Mouse (Mus musculus): ENCODE data around the gene Nckap5. TPM values are rescaled to one million over a fixed set of nuclear protein-coding genes. Genes with fewer than 3 reads are reported as not detected.

Nckap5 gene
- total RNA-seq, 1 experiment, result 0.18 TPM

GRCm38 (mm10) chr1:126597376-126597775, 233.2 kb downstream of the Nckap5 start:
- DNase-seq (ENCODE audit: low read depth, low spot score), result no peak
- Histone ChIP-seq H3K27ac (ENCODE audit: insufficient read depth, low read depth, low read length, poor library complexity, severe bottlenecking) (no peak overlapping the region), H3K4me1 (ENCODE audit: control insufficient read depth in 2 of 2, insufficient read depth in 2 of 2, low read length in 2 of 2, poor library complexity in 1 of 2) (no peaks in the 10 kb centered on the region), H3K4me3 (ENCODE audit: insufficient read depth in 1 of 2, low read depth in 1 of 2, low read length in 2 of 2, poor library complexity in 1 of 2, severe bottlenecking in 1 of 2) (no peak overlapping the region), H3K9ac (ENCODE audit: insufficient read depth, low read depth, low read length, poor library complexity, severe bottlenecking) (no peak overlapping the region), H3K9me3 (ENCODE audit: control insufficient read depth, insufficient read depth, low read depth, low read length) (no peaks in the 10 kb centered on the region), H3K36me3 (ENCODE audit: control insufficient read depth, insufficient read depth, low read length, poor library complexity, severe bottlenecking) (no peaks in the 10 kb centered on the region)
- TF ChIP-seq CHD2 (IDR thresholded peaks at IDR 0.05; ENCODE audit: low read depth, low read length) (no peak), HCFC1 (IDR thresholded peaks at IDR 0.05; ENCODE audit: borderline replicate concordance, insufficient read depth, low read length) (no peak), ZC3H11A (IDR thresholded peaks at IDR 0.05; ENCODE audit: borderline replicate concordance, low read depth, low read length) (no peak), MAFK (IDR thresholded peaks at IDR 0.05; ENCODE audit: insufficient read depth, low read depth, low read length) (no peak), ZNF384 (IDR thresholded peaks at IDR 0.05; ENCODE audit: low read depth, low read length) (no peak)
- in situ Hi-C loops (cut with MboI; ENCODE audit: low sequenced_read_pairs in 2 of 2, unreplicated experiment in 2 of 2), result no loop called here

GRCm38 (mm10) chr1:126594796-126595195, 235.8 kb downstream of the Nckap5 start:
- H3K27ac ChIP-seq (ENCODE audit: insufficient read depth, low read depth, low read length, poor library complexity, severe bottlenecking), result no peak overlapping the region
- no peaks in the 10 kb centered on the region for H3K9me3 ChIP-seq (ENCODE audit: control insufficient read depth, insufficient read depth, low read depth, low read length)
- TF ChIP-seq CHD2 (IDR thresholded peaks at IDR 0.05; ENCODE audit: low read depth, low read length) (no peak), ZC3H11A (IDR thresholded peaks at IDR 0.05; ENCODE audit: borderline replicate concordance, low read depth, low read length) (no peak), HCFC1 (IDR thresholded peaks at IDR 0.05; ENCODE audit: borderline replicate concordance, insufficient read depth, low read length) (no peak), MAFK (IDR thresholded peaks at IDR 0.05; ENCODE audit: insufficient read depth, low read depth, low read length) (no peak), ZNF384 (IDR thresholded peaks at IDR 0.05; ENCODE audit: low read depth, low read length) (no peak)
- H3K9ac ChIP-seq (ENCODE audit: insufficient read depth, low read depth, low read length, poor library complexity, severe bottlenecking), result no peak overlapping the region
- H3K36me3 ChIP-seq (ENCODE audit: control insufficient read depth, insufficient read depth, low read length, poor library complexity, severe bottlenecking), result no peaks in the 10 kb centered on the region
- no peak for DNase-seq (ENCODE audit: low read depth, low spot score)
- H3K4me3 ChIP-seq (ENCODE audit: insufficient read depth in 1 of 2, low read depth in 1 of 2, low read length in 2 of 2, poor library complexity in 1 of 2, severe bottlenecking in 1 of 2), result no peak overlapping the region
- no peaks in the 10 kb centered on the region for H3K4me1 ChIP-seq (ENCODE audit: control insufficient read depth in 2 of 2, insufficient read depth in 2 of 2, low read length in 2 of 2, poor library complexity in 1 of 2)
- in situ Hi-C loops (cut with MboI; ENCODE audit: low sequenced_read_pairs in 2 of 2, unreplicated experiment in 2 of 2), result no loop called here

GRCm38 (mm10) chr1:126593044-126593805, 237.4 kb downstream of the Nckap5 start:
- in situ Hi-C loops (cut with MboI; ENCODE audit: low sequenced_read_pairs in 2 of 2, unreplicated experiment in 2 of 2), result no loop called here
- no peaks in the 10 kb centered on the region for H3K36me3 ChIP-seq (ENCODE audit: control insufficient read depth, insufficient read depth, low read length, poor library complexity, severe bottlenecking)
- no peak for DNase-seq (ENCODE audit: low read depth, low spot score)
- no peak overlapping the region for H3K27ac ChIP-seq (ENCODE audit: insufficient read depth, low read depth, low read length, poor library complexity, severe bottlenecking)
- no peak overlapping the region for H3K9ac ChIP-seq (ENCODE audit: insufficient read depth, low read depth, low read length, poor library complexity, severe bottlenecking)
- H3K9me3 ChIP-seq (ENCODE audit: control insufficient read depth, insufficient read depth, low read depth, low read length), result no peaks in the 10 kb centered on the region
- TF ChIP-seq HCFC1 (IDR thresholded peaks at IDR 0.05; ENCODE audit: borderline replicate concordance, insufficient read depth, low read length), result no peak
- TF ChIP-seq ZNF384 (IDR thresholded peaks at IDR 0.05; ENCODE audit: low read depth, low read length), result no peak
- TF ChIP-seq CHD2 (IDR thresholded peaks at IDR 0.05; ENCODE audit: low read depth, low read length), result no peak
- TF ChIP-seq ZC3H11A (IDR thresholded peaks at IDR 0.05; ENCODE audit: borderline replicate concordance, low read depth, low read length), result no peak
- TF ChIP-seq MAFK (IDR thresholded peaks at IDR 0.05; ENCODE audit: insufficient read depth, low read depth, low read length), result no peak
- no peak overlapping the region for H3K4me3 ChIP-seq (ENCODE audit: insufficient read depth in 1 of 2, low read depth in 1 of 2, low read length in 2 of 2, poor library complexity in 1 of 2, severe bottlenecking in 1 of 2)
- no peaks in the 10 kb centered on the region for H3K4me1 ChIP-seq (ENCODE audit: control insufficient read depth in 2 of 2, insufficient read depth in 2 of 2, low read length in 2 of 2, poor library complexity in 1 of 2)

- no peak overlapping the region for H3K27ac ChIP-seq (ENCODE audit: insufficient read depth, low read depth, low read length, poor library complexity, severe bottlenecking)
- no peak overlapping the region for H3K9ac ChIP-seq (ENCODE audit: insufficient read depth, low read depth, low read length, poor library complexity, severe bottlenecking)
- no peak for DNase-seq (ENCODE audit: low read depth, low spot score)
- no peaks in the 10 kb centered on the region for H3K4me1 ChIP-seq (ENCODE audit: control insufficient read depth in 2 of 2, insufficient read depth in 2 of 2, low read length in 2 of 2, poor library complexity in 1 of 2)
- TF ChIP-seq CHD2 (IDR thresholded peaks at IDR 0.05; ENCODE audit: low read depth, low read length) (no peak), ZNF384 (IDR thresholded peaks at IDR 0.05; ENCODE audit: low read depth, low read length) (no peak), HCFC1 (IDR thresholded peaks at IDR 0.05; ENCODE audit: borderline replicate concordance, insufficient read depth, low read length) (no peak), MAFK (IDR thresholded peaks at IDR 0.05; ENCODE audit: insufficient read depth, low read depth, low read length) (no peak), ZC3H11A (IDR thresholded peaks at IDR 0.05; ENCODE audit: borderline replicate concordance, low read depth, low read length) (no peak)
- no peaks in the 10 kb centered on the region for H3K36me3 ChIP-seq (ENCODE audit: control insufficient read depth, insufficient read depth, low read length, poor library complexity, severe bottlenecking)
- in situ Hi-C loops (cut with MboI; ENCODE audit: low sequenced_read_pairs in 2 of 2, unreplicated experiment in 2 of 2), result no loop called here
- no peak overlapping the region for H3K4me3 ChIP-seq (ENCODE audit: insufficient read depth in 1 of 2, low read depth in 1 of 2, low read length in 2 of 2, poor library complexity in 1 of 2, severe bottlenecking in 1 of 2)
- H3K9me3 ChIP-seq (ENCODE audit: control insufficient read depth, insufficient read depth, low read depth, low read length), result no peaks in the 10 kb centered on the region
Measured at GRCm38 (mm10) chr1:126590911-126591310, 239.7 kb downstream of the Nckap5 start.

Measured in ES-E14 (cell line).